Mouse (Mus musculus) hindbrain, embryonic 10.5 days (tissue): ENCODE results near the gene Gm21970. TPM values are rescaled to one million over a fixed set of nuclear protein-coding genes. Genes with fewer than 3 reads are reported as not detected.

Experiments used
- DNase-seq: peaks from one replicate; pipeline ENCODE4 v3.0.0-alpha.2; 2017; ENCODE audit warnings: low spot score
- H3K27ac ChIP-seq: fragments of 300-500 bp; sonication (generic); 2 replicates; pipeline ENCODE4 v1.5.1; 2016; ENCODE audit warnings: mild to moderate bottlenecking, moderate library complexity
- H3K27me3 ChIP-seq: fragments of 300-500 bp; sonication (generic); 2 replicates; pipeline ENCODE4 v1.6.1; 2016; ENCODE audit warnings: mild to moderate bottlenecking; ENCODE audit not compliant: poor library complexity, insufficient read depth, severe bottlenecking
- H3K36me3 ChIP-seq: fragments of 300-500 bp; sonication (generic); 2 replicates; pipeline ENCODE4 v1.6.1; 2016; ENCODE audit warnings: mild to moderate bottlenecking, moderate library complexity
- H3K4me1 ChIP-seq: fragments of 300-500 bp; sonication (generic); replicated peaks from 2 replicates; pipeline ENCODE4 v1.6.1; 2016; ENCODE audit warnings: mild to moderate bottlenecking
- H3K4me3 ChIP-seq: fragments of 300-500 bp; sonication (generic); 2 replicates; pipeline ENCODE4 v1.5.1; 2016; ENCODE audit warnings: mild to moderate bottlenecking, moderate library complexity
- H3K9me3 ChIP-seq: fragments of 300-500 bp; sonication (generic); 2 replicates; pipeline ENCODE4 v1.6.1; 2016; ENCODE audit warnings: mild to moderate bottlenecking, moderate library complexity
- WGBS: fragments of 180-500 bp; shearing (Covaris S2); methylation state at CpG from one replicate; pipeline ENCODE4 v1.1.7; 2016; 5-methylcytosine and 5-hydroxymethylcytosine counted together
- polyA plus RNA-seq: library from polyadenylated mRNA; unstranded; fragments of >200 nt; fragmentation: Nextera tagmentation; extraction: Ambion mirVana; gene quantifications from 2 replicates; pipeline ENCODE4 v1.2.1, GENCODE M21; 2016

Gm21970 gene
- polyA plus RNA-seq, 1 experiment from 2014 or later: not detected

DNA sequence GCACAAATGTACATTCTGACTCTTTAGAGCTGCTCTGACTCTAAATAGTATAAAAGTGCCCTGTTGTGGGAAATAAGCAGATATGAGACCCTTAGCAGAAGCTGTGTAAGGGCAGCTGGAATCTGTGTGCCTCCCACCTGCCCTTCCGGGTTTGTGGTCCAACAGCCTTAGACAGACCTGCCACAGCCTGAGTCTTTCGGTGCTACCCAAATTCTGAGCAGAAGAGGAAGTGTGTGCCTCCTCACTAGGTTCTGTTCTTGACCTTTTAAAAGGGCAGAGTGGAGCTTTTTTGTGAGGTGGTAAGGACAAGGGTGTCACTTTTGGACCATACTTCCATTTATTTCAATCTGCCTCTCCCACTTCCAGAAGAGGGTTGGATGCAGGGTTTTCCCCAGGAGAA lies 60.4 kb downstream of the Gm21970 start:
- H3K27me3 ChIP-seq: no peaks in the 10 kb centered on the region
- 0 out of 2 replicates have a peak, but pooled peaks cover 3% of the 10 kb centered on the region for H3K4me1 ChIP-seq
- no peak overlapping the region for H3K4me3 ChIP-seq
- H3K9me3 ChIP-seq: no peaks in the 10 kb centered on the region; the same call in 1 of the 2 replicates
- 86% methylated on average over 2 of the region's 2 CpGs for WGBS
- H3K27ac ChIP-seq: no peak overlapping the region
- DNase-seq: no peak
- H3K36me3 ChIP-seq: no peaks in the 10 kb centered on the region

GRCm38 (mm10) chr16:91452363-91452896 lies 60.9 kb downstream of the Gm21970 start:
- no peak overlapping the region for H3K4me3 ChIP-seq
- H3K27me3 ChIP-seq: no peaks in the 10 kb centered on the region
- H3K36me3 ChIP-seq: no peaks in the 10 kb centered on the region
- no peak for DNase-seq
- H3K27ac ChIP-seq: no peak overlapping the region
- 0 out of 2 replicates have a peak, but pooled peaks cover 3% of the 10 kb centered on the region for H3K4me1 ChIP-seq
- WGBS: 79% methylated on average over 6 of the region's 6 CpGs
- no peaks in the 10 kb centered on the region; the same call in 1 of the 2 replicates for H3K9me3 ChIP-seq

DNA sequence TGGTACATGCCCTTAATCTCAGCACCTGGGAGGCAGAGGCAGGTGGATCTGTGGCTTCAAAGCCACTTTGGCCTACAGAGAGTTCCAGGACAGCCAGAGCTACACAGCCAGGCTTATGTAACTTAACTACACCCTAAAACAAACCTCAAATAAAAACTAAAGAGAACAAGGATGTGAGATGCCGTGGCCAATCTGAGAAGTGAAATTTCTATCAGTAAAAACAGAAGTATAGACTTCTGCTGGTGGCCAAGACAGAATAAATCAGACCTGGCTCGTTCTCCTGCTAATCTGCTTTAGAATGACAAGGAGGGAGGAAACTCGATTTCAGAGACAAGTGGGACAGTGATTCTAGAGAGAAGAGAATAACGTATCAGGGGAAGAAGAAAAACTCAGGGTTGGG lies 64.3 kb downstream of the Gm21970 start:
- DNase-seq: no peak

DNA sequence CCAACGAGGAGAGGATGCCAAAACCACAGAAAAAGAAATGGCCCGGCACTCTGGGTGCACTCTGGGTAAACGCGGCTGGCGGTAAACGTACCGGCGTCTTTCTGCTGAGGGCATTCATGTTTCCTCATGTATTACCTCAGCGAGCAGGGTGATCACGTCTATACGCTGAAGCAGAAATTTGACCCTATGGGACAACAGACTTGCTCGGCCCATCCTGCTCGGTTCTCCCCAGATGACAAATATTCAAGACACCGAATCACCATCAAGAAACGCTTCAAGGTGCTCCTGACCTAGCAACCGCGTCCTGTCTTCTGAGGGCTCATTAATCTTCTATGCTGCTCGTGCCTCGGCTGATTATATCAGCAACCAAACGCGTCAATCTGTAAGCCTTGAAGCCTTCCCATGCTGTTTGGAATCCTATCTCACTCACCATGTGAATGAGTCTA lies 66.8 kb downstream of the Gm21970 start:
- 85% methylated on average over 21 of the region's 21 CpGs for WGBS
- H3K27ac ChIP-seq: no peak overlapping the region
- H3K4me3 ChIP-seq: no peak overlapping the region
- H3K27me3 ChIP-seq: no peaks in the 10 kb centered on the region
- H3K9me3 ChIP-seq: no peaks in the 10 kb centered on the region; the same call in 1 of the 2 replicates
- DNase-seq: no peak
- no peaks in the 10 kb centered on the region for H3K36me3 ChIP-seq
- peaks cover 3% of the 10 kb centered on the region; the same call in 1 of the 2 replicates for H3K4me1 ChIP-seq

More for the DNA sequence above, 64.3 kb downstream of the Gm21970 start:
- no peaks in the 10 kb centered on the region for H3K36me3 ChIP-seq
- H3K4me1 ChIP-seq: 0 out of 2 replicates have a peak, but pooled peaks cover 3% of the 10 kb centered on the region
- H3K27ac ChIP-seq: no peak overlapping the region
- WGBS: 73% methylated on average over 4 of the region's 4 CpGs
- no peak overlapping the region for H3K4me3 ChIP-seq
- no peaks in the 10 kb centered on the region; the same call in 1 of the 2 replicates for H3K9me3 ChIP-seq
- H3K27me3 ChIP-seq: no peaks in the 10 kb centered on the region

GRCm38 (mm10) chr16:91458976-91459375 lies 67.5 kb downstream of the Gm21970 start:
- WGBS: 57% methylated on average over 5 of the region's 5 CpGs
- H3K36me3 ChIP-seq: no peaks in the 10 kb centered on the region
- H3K27ac ChIP-seq: no peak overlapping the region
- no peak for DNase-seq
- peaks cover 8% of the 10 kb centered on the region for H3K4me1 ChIP-seq
- H3K27me3 ChIP-seq: no peaks in the 10 kb centered on the region
- H3K4me3 ChIP-seq: no peak overlapping the region
- no peaks in the 10 kb centered on the region; the same call in 1 of the 2 replicates for H3K9me3 ChIP-seq

GRCm38 (mm10) chr16:91459396-91459795 lies 67.9 kb downstream of the Gm21970 start:
- Histone ChIP-seq H3K9me3 (no peaks in the 10 kb centered on the region; the same call in 1 of the 2 replicates), H3K27me3 (no peaks in the 10 kb centered on the region), H3K27ac (no peak overlapping the region), H3K36me3 (no peaks in the 10 kb centered on the region), H3K4me3 (no peak overlapping the region), H3K4me1 (peaks cover 12% of the 10 kb centered on the region)
- 91% methylated on average over 3 of the region's 3 CpGs for WGBS
- no peak for DNase-seq

DNA sequence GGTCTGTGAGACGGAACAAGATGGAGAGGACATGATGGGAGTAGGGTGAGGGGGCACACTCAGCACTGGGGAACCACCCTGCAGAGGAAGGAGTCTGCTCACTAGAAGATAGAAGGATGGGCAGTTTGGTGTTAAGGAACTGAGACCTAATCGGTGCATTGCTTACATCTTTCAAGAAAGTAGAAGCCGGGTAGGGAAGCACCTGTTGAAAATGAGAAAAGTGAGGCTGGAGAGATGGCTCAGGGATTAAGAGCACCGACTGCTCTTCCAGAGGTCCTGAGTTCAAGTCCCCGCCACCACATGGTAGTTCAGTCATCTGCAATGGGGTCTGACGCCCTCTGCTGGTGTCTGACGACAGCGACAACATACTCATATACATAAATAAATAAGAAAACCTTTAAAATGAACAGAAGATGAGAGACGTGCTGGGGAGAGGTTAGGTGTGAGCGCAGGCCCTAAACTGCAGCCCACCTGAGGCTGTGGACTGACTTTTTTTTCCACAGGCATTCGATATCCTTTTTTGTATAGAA lies 68.4 kb downstream of the Gm21970 start:
- no peaks in the 10 kb centered on the region; the same call in 1 of the 2 replicates for H3K9me3 ChIP-seq
- no peak for DNase-seq
- H3K27me3 ChIP-seq: no peaks in the 10 kb centered on the region
- no peak overlapping the region for H3K27ac ChIP-seq
- H3K36me3 ChIP-seq: no peaks in the 10 kb centered on the region
- peaks cover 16% of the 10 kb centered on the region for H3K4me1 ChIP-seq
- WGBS: 72% methylated on average over 11 of the region's 11 CpGs
- no peak overlapping the region for H3K4me3 ChIP-seq

- no peak overlapping the region for H3K4me3 ChIP-seq
- no peaks in the 10 kb centered on the region for H3K36me3 ChIP-seq
- peaks cover 25% of the 10 kb centered on the region for H3K4me1 ChIP-seq
- no peak for DNase-seq
- no peak overlapping the region for H3K27ac ChIP-seq
- no peaks in the 10 kb centered on the region for H3K9me3 ChIP-seq
- WGBS: 72% methylated on average over 11 of the region's 11 CpGs
- H3K27me3 ChIP-seq: no peaks in the 10 kb centered on the region
Observed at GRCm38 (mm10) chr16:91461066-91461638, 69.6 kb downstream of the Gm21970 start.

GRCm38 (mm10) chr16:91461773-91462181 lies 70.3 kb downstream of the Gm21970 start:
- Histone ChIP-seq H3K27me3 (no peaks in the 10 kb centered on the region), H3K9me3 (no peaks in the 10 kb centered on the region), H3K27ac (no peak overlapping the region), H3K4me3 (no peak overlapping the region), H3K36me3 (no peaks in the 10 kb centered on the region), H3K4me1 (peaks cover 31% of the 10 kb centered on the region)
- no peak for DNase-seq
- WGBS: 66% methylated on average over 9 of the region's 9 CpGs

- Histone ChIP-seq H3K36me3 (no peaks in the 10 kb centered on the region), H3K27ac (no peak overlapping the region), H3K4me3 (no peak overlapping the region), H3K27me3 (no peaks in the 10 kb centered on the region), H3K4me1 (peaks cover 32% of the 10 kb centered on the region), H3K9me3 (no peaks in the 10 kb centered on the region)
- DNase-seq: no peak
- WGBS: 74% methylated on average over 3 of the region's 3 CpGs
Observed at GRCm38 (mm10) chr16:91462644-91463043, 71.1 kb downstream of the Gm21970 start.

- no peak overlapping the region for H3K27ac ChIP-seq
- DNase-seq: no peak
- H3K4me1 ChIP-seq: peaks cover 32% of the 10 kb centered on the region
- H3K36me3 ChIP-seq: 0 out of 2 replicates have a peak, but pooled peaks cover 6% of the 10 kb centered on the region
- no peaks in the 10 kb centered on the region for H3K9me3 ChIP-seq
- 86% methylated on average over 2 of the region's 2 CpGs for WGBS
- H3K4me3 ChIP-seq: no peak overlapping the region
- no peaks in the 10 kb centered on the region for H3K27me3 ChIP-seq
Observed at GRCm38 (mm10) chr16:91463400-91463799, 71.9 kb downstream of the Gm21970 start.

DNA sequence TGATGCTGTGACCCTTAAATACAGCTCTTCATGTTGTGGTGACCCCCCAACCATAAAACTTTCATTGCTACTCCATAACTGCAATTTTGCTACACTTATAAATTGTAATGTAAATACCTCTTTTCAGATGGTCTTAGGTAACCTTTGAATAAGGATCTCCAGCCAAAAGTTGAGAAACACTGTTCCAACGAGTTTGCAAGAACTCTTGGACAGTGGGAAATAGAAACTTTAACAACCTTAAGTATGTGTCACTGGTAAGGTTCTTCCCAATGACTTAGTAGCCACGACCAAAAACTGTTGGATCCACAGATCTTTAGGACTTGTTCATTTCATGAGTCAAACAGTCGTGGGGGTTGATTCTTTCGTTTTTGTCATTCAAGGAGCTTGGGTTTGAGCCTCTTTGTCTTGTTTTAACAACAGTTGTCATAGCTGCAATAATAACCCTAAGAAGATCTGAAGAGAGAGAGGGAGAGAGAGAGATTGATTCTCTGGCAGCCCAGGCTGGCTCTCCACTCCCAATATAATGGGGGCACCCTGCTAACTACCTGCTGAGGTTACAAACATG lies 72.4 kb downstream of the Gm21970 start:
- H3K27me3 ChIP-seq: no peaks in the 10 kb centered on the region
- no peak for DNase-seq
- peak overlapping the region; percentile 91 for H3K27ac ChIP-seq
- peaks cover 32% of the 10 kb centered on the region for H3K4me1 ChIP-seq
- no peaks in the 10 kb centered on the region for H3K9me3 ChIP-seq
- H3K36me3 ChIP-seq: 0 out of 2 replicates have a peak, but pooled peaks cover 6% of the 10 kb centered on the region
- peak overlapping the region; percentile 73 for H3K4me3 ChIP-seq
- 89% methylated on average over 4 of the region's 4 CpGs for WGBS
